Mouse (Mus musculus) heart, embryonic 10.5 days (tissue): ENCODE data around the gene Crb2. TPM values are rescaled to one million over a fixed set of nuclear protein-coding genes. Genes with fewer than 3 reads are reported as not detected.

ENCODE experiments used
- DNase-seq: peaks from one replicate; pipeline ENCODE4 v3.0.0-alpha.2; 2017; ENCODE audit warnings: low spot score
- H3K27ac ChIP-seq: fragments of 300-500 bp; sonication (generic); 2 replicates; pipeline ENCODE4 v1.5.1; 2016; ENCODE audit warnings: mild to moderate bottlenecking
- H3K27me3 ChIP-seq: fragments of 300-500 bp; sonication (generic); 2 replicates; pipeline ENCODE4 v1.6.1; 2016; ENCODE audit warnings: mild to moderate bottlenecking; ENCODE audit not compliant: poor library complexity, insufficient read depth, severe bottlenecking
- H3K36me3 ChIP-seq: fragments of 300-500 bp; sonication (generic); 2 replicates; pipeline ENCODE4 v1.6.1; 2016; ENCODE audit warnings: mild to moderate bottlenecking, moderate library complexity
- H3K4me1 ChIP-seq: fragments of 300-500 bp; sonication (generic); 2 replicates; pipeline ENCODE4 v1.6.1; 2016; ENCODE audit warnings: mild to moderate bottlenecking
- H3K4me3 ChIP-seq: fragments of 300-500 bp; sonication (generic); 2 replicates; pipeline ENCODE4 v1.5.1; 2016; ENCODE audit warnings: mild to moderate bottlenecking, moderate library complexity
- H3K9me3 ChIP-seq: fragments of 300-500 bp; sonication (generic); 2 replicates; pipeline ENCODE4 v1.6.1; 2016; ENCODE audit warnings: mild to moderate bottlenecking, moderate library complexity
- WGBS: fragments of 180-500 bp; shearing (Covaris S2); methylation state at CpG from one replicate; pipeline ENCODE4 v1.1.7; 2016; 5-methylcytosine and 5-hydroxymethylcytosine counted together
- polyA plus RNA-seq: library from polyadenylated mRNA; unstranded; fragments of >200 nt; fragmentation: Nextera tagmentation; extraction: Ambion mirVana; gene quantifications from 2 replicates; pipeline ENCODE4 v1.2.1, GENCODE M21; 2016

Crb2 gene
- 15.2 and 18.5 TPM in 2 replicates for polyA plus RNA-seq

DNA sequence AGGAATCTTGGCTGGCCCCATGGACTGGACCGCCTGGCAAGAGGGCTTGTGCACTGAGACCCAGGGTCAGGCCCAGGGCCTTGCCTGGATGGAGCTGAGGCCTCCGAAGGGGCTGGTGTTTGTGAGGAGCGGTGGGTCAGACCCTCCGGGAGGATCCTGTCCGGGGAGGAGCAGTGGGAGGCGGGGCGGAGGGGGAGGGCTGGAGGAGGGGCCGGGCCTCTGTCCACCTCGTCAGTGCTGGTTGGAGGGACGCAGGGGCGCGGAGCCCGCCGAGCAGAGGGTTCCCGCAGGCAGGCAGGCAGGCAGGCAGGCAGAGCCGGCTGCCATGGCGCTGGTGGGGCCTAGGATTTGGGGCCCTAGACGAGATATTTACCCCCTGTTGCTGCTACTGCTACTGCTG lies at the start of gene Crb2:
Crb2 (plus strand) TSS at position 234 of the 400 bp plus-strand sequence.
- Histone ChIP-seq H3K27me3 (no peaks in the 10 kb centered on the region), H3K4me3 (peak within 1 kb of the TSS; percentile 69), H3K4me1 (peaks cover 70% of the 10 kb centered on the region), H3K9me3 (no peaks in the 10 kb centered on the region), H3K36me3 (no peaks in the 10 kb centered on the region), H3K27ac (peak within 1 kb of the TSS; percentile 88)
- DNase-seq = peak; percentile 92
- 0% methylated on average over 18 of the region's 18 CpGs for whole genome bisulfite sequencing

GRCm38 (mm10) chr2:37731241-37731801 lies 44.7 kb upstream of the Crb2 start:
- Histone ChIP-seq H3K4me1 (peaks cover 11% of the 10 kb centered on the region), H3K27me3 (no peaks in the 10 kb centered on the region), H3K4me3 (no peak overlapping the region), H3K27ac (no peak overlapping the region), H3K9me3 (no peaks in the 10 kb centered on the region), H3K36me3 (no peaks in the 10 kb centered on the region)
- no peak for DNase-seq
- 83% methylated on average over 5 of the region's 5 CpGs for WGBS

DNA sequence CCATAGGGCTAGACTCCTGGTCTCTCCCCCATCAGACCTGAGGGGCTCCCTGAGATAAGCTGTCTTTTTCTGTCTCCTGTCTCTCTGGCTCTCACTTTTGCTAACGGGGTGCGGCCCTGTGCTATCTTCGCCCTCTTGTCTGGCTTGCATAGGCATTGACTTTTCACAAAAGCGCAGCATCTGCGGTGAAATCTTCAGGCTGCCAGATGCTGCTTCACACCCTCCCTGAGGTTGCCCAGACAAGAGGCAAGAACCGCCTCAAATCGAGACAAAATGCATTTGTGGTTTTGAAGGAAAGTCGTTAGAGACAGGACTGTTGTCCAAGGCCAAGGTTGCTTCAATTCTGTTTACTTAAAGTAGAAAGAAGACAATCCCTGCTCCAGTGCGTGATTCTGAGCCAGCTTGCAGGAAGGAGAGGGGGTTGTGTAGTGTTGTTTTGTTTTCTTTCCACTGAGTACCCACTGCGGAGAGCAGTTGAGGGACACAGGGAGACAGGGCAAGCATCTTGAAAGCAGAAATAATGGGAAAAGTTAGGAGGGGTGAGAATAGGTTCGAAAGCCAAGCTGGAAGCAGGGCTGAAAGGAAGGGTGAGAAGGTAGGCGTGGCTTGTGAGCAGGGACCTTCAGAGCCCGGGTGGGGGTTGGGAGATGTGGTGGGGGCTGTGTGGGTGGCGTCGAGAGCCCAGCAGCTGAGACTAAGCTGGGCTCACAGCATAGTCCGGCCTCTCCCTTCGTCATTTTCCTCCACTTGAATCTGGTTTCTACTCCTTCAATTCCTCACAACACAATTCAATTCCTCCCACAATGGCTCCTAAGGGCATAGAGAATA lies 40.9 kb upstream of the Crb2 start:
- Histone ChIP-seq H3K27ac (peak overlapping the region; percentile 50), H3K36me3 (no peaks in the 10 kb centered on the region), H3K4me1 (peaks cover 11% of the 10 kb centered on the region), H3K9me3 (no peaks in the 10 kb centered on the region), H3K4me3 (peak overlapping the region; percentile 43), H3K27me3 (no peaks in the 10 kb centered on the region)
- WGBS = 10% methylated on average over 17 of the region's 17 CpGs
- peak; percentile 82 for DNase-seq

DNA sequence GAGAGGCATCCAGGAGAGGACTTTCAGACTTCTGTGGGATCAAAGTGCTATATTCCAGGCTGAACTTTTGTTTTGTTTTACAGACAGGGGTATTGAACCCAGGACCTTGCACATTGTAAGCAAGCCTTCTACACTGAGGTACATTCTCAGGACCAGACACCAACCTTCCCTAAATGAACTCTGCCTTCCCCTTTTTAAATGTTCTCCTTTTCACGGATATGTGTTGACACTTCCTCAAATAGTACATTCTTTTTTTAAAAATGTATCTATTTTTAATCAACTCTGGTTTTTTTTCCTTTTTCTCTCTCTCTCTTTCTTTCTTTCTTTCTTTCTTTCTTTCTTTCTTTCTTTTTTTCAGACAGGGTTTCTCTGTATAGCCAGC lies 40.3 kb upstream of the Crb2 start:
- DNase-seq = no peak
- H3K27ac ChIP-seq = peak overlapping the region; percentile 50
- peak overlapping the region; percentile 43 for H3K4me3 ChIP-seq
- H3K27me3 ChIP-seq = no peaks in the 10 kb centered on the region
- no peaks in the 10 kb centered on the region for H3K9me3 ChIP-seq
- no peaks in the 10 kb centered on the region for H3K36me3 ChIP-seq
- peaks cover 11% of the 10 kb centered on the region for H3K4me1 ChIP-seq
- 66% methylated on average over 1 of the region's 1 CpGs for WGBS

DNA sequence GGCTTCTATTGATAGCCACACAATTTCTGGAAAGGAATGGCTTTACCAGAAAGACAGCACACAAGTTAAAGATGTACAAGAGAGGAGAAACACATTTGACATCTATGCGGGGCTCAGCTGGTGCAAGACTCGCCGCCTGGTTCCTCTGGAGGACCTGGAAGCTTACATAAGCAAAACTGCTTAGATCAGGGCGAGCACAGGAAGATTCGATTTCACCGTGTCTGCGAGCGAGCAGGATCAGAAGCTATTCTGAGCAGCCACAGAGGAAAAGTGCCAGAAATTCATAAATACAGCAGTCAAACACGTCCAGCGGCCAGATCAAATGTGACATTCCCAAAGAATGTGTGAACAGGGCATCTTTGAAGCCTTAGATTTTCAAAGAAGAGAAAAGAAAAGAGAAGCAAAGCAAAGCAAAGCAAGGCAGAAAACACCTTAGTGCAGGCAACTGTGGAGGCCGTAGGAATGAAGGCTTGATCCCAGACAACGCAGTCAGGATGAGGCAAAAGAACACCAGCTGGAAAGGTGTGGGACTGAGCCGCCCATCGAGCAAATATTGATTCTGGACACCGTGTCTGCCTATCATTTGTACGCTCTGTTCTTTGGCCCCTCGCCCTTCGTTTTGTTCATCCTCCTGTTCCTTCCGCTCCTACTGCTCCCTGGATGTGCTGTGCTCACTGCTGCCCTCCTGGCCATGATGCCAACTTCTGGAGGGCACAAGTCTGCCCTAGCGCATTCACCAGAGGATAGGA lies 34.1 kb upstream of the Crb2 start:
- Histone ChIP-seq H3K4me1 (no peaks in the 10 kb centered on the region), H3K36me3 (no peaks in the 10 kb centered on the region), H3K27me3 (no peaks in the 10 kb centered on the region), H3K4me3 (no peak overlapping the region), H3K9me3 (no peaks in the 10 kb centered on the region), H3K27ac (no peak overlapping the region)
- 76% methylated on average over 20 of the region's 20 CpGs for WGBS
- no peak for DNase-seq

GRCm38 (mm10) chr2:37744773-37745395 lies 31.2 kb upstream of the Crb2 start:
- WGBS = 89% methylated on average over 10 of the region's 10 CpGs
- Histone ChIP-seq H3K9me3 (no peaks in the 10 kb centered on the region), H3K27ac (no peak overlapping the region), H3K36me3 (no peaks in the 10 kb centered on the region), H3K27me3 (peaks cover 7% of the 10 kb centered on the region; the same call in 1 of the 2 replicates), H3K4me1 (peaks cover 12% of the 10 kb centered on the region), H3K4me3 (no peak overlapping the region)
- DNase-seq = no peak

- H3K36me3 ChIP-seq = no peaks in the 10 kb centered on the region
- peaks cover 7% of the 10 kb centered on the region; the same call in 1 of the 2 replicates for H3K27me3 ChIP-seq
- H3K4me3 ChIP-seq = no peak overlapping the region
- 87% methylated on average over 5 of the region's 5 CpGs for WGBS
- DNase-seq = no peak
- peaks cover 12% of the 10 kb centered on the region for H3K4me1 ChIP-seq
- H3K27ac ChIP-seq = no peak overlapping the region
- no peaks in the 10 kb centered on the region for H3K9me3 ChIP-seq
These were observed 29.6 kb upstream of the Crb2 start for GRCm38 (mm10) chr2:37746293-37747049.

DNA sequence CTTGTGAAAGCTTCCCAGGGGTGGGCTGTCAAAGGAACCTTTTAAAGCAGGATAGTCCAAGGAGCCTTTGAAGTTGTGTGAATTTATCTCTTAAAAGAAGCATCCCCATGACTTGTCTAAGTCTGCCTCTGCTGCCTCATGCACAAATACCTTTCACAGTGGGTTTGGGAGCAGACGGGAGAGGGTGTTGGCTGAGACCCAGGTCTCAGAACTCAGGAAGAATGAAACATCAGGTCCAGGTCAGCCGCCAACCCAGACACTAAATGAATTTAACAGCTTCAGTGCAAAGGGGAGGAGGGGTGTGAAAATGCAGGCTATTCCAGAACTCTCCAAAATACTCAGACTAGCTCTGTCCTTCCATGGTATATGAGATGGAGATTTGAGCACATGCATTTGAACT lies 28.1 kb upstream of the Crb2 start:
- Histone ChIP-seq H3K4me3 (no peak overlapping the region), H3K4me1 (peaks cover 12% of the 10 kb centered on the region), H3K36me3 (no peaks in the 10 kb centered on the region), H3K9me3 (no peaks in the 10 kb centered on the region), H3K27ac (no peak overlapping the region), H3K27me3 (peaks cover 7% of the 10 kb centered on the region; the same call in 1 of the 2 replicates)
- WGBS = 32% methylated on average over 2 of the region's 2 CpGs
- DNase-seq = no peak

- Histone ChIP-seq H3K27ac (peak overlapping the region; percentile 13; the same call in 1 of the 2 replicates), H3K4me1 (peaks cover 12% of the 10 kb centered on the region), H3K27me3 (peaks cover 7% of the 10 kb centered on the region; the same call in 1 of the 2 replicates), H3K4me3 (no peak overlapping the region), H3K9me3 (no peaks in the 10 kb centered on the region), H3K36me3 (no peaks in the 10 kb centered on the region)
- 54% methylated on average over 10 of the region's 10 CpGs for WGBS
- DNase-seq = no peak
These were observed 27.5 kb upstream of the Crb2 start for GRCm38 (mm10) chr2:37748442-37749066.

DNA sequence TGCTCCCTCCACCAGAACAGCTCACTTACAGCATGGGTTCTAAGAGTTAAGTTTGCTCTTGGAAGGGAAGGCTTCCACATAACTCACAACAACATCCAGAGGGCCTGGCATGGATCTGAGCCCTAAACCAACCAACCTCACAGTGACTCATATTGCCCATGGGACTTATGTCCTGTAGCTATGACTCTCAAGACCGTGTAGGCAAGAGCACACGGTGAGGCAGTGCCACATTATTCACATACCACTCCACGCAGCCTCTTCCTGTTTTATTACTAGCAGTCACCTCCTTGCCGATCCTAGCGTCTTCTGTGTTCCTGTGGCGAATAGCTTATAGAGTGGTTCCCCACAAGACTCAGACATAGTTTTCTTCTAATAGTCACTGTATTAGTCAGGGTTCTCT lies 26.7 kb upstream of the Crb2 start:
- WGBS = 47% methylated on average over 6 of the region's 6 CpGs
- Histone ChIP-seq H3K36me3 (no peaks in the 10 kb centered on the region), H3K9me3 (no peaks in the 10 kb centered on the region), H3K4me3 (no peak overlapping the region), H3K27me3 (peaks cover 7% of the 10 kb centered on the region; the same call in 1 of the 2 replicates), H3K4me1 (peaks cover 12% of the 10 kb centered on the region), H3K27ac (no peak overlapping the region)
- no peak for DNase-seq

DNA sequence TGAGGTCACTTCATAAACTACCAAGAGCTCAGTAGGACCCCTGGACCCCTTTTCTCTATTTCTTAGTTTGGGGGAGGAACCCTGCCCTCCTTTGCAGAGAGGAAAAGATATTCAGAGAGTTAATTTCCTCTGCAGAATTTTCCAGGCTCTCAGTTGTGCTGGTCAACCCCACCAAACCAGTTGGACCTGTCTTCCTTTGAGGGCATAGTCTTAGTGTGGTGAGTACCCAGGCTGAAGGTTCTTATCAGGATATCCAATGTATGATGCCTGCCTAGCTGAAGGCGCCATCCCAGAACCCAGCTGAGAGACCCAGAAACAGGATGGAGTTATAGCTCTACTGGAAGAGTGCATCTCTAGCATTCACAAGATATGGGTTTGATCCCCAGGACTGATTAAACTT lies 24.9 kb upstream of the Crb2 start:
- Histone ChIP-seq H3K36me3 (no peaks in the 10 kb centered on the region), H3K4me1 (peaks cover 12% of the 10 kb centered on the region), H3K27me3 (peaks cover 20% of the 10 kb centered on the region; the same call in 1 of the 2 replicates), H3K27ac (no peak overlapping the region), H3K4me3 (no peak overlapping the region), H3K9me3 (no peaks in the 10 kb centered on the region)
- 82% methylated on average over 1 of the region's 1 CpGs for whole genome bisulfite sequencing
- DNase-seq = no peak
